Mouse (Mus musculus) limb, embryonic 15.5 days (tissue): Measurements from ENCODE around the gene Tmem167b. TPM values are rescaled to one million over a fixed set of nuclear protein-coding genes. Genes with fewer than 3 reads are reported as not detected.

Experiments used
- ATAC-seq: fragments of 200-750 bp; cut with Nextera tagmentation; 2 replicates; pipeline ENCODE4 v1.8.0; 2017; ENCODE audit warnings: low read depth, moderate TSS enrichment; ENCODE audit not compliant: insufficient number of reproducible peaks, low FRiP score, low TSS enrichment
- H3K27ac ChIP-seq: fragments of 300-500 bp; sonication (generic); 2 replicates; pipeline ENCODE4 v1.5.1; 2015; ENCODE audit warnings: moderate library complexity, mild to moderate bottlenecking, inconsistent platforms
- H3K27me3 ChIP-seq: fragments of 300-500 bp; sonication (generic); 2 replicates; pipeline ENCODE4 v1.6.1; 2015; ENCODE audit warnings: inconsistent platforms
- H3K36me3 ChIP-seq: fragments of 300-500 bp; sonication (generic); 2 replicates; pipeline ENCODE4 v1.6.1; 2015; ENCODE audit warnings: inconsistent platforms
- H3K4me1 ChIP-seq: fragments of 300-500 bp; sonication (generic); 2 replicates; pipeline ENCODE4 v1.6.1; 2015; ENCODE audit warnings: inconsistent platforms
- H3K4me2 ChIP-seq: fragments of 300-500 bp; sonication (generic); 2 replicates; pipeline ENCODE4 v1.6.1; 2015; ENCODE audit warnings: mild to moderate bottlenecking, inconsistent platforms
- H3K4me3 ChIP-seq: fragments of 300-500 bp; sonication (generic); 2 replicates; pipeline ENCODE4 v1.5.1; 2015; ENCODE audit warnings: mild to moderate bottlenecking, inconsistent platforms
- H3K9ac ChIP-seq: fragments of 300-500 bp; sonication (generic); 2 replicates; pipeline ENCODE4 v1.6.1; 2015; ENCODE audit warnings: inconsistent platforms
- H3K9me3 ChIP-seq: fragments of 300-500 bp; sonication (generic); 2 replicates; pipeline ENCODE4 v1.6.1; 2016; ENCODE audit warnings: inconsistent platforms
- WGBS: fragments of 180-500 bp; shearing (Covaris S2); methylation state at CpG from one replicate; pipeline ENCODE4 v1.1.7; 2015; 5-methylcytosine and 5-hydroxymethylcytosine counted together
- polyA plus RNA-seq: library from polyadenylated mRNA; unstranded; fragments of >200 nt; fragmentation: Nextera tagmentation; extraction: Ambion mirVana; gene quantifications from 2 replicates; pipeline ENCODE4 v1.2.1, GENCODE M21; 2015

Gene Tmem167b
- polyA plus RNA-seq, 1 experiment from 2014 or later: 53.4 TPM

GRCm38 (mm10) chr3:108533951-108534350, 28.3 kb downstream of the Tmem167b start, which contains the start of gene 1700013F07Rik:
1700013F07Rik (plus strand) TSS chr3:108534150.
- no peak within 1 kb of the TSS for H3K4me3 ChIP-seq
- 90% methylated on average over 6 of the region's 6 CpGs for WGBS
- H3K4me2 ChIP-seq: no peak within 1 kb of the TSS
- H3K36me3 ChIP-seq: no peaks in the 10 kb centered on the region
- peaks cover 20% of the 10 kb centered on the region for H3K27me3 ChIP-seq
- ATAC-seq: no peak
- H3K9ac ChIP-seq: no peak within 1 kb of the TSS
- H3K27ac ChIP-seq: no peak within 1 kb of the TSS
- no peaks in the 10 kb centered on the region for H3K9me3 ChIP-seq
- H3K4me1 ChIP-seq: peaks cover 20% of the 10 kb centered on the region

DNA sequence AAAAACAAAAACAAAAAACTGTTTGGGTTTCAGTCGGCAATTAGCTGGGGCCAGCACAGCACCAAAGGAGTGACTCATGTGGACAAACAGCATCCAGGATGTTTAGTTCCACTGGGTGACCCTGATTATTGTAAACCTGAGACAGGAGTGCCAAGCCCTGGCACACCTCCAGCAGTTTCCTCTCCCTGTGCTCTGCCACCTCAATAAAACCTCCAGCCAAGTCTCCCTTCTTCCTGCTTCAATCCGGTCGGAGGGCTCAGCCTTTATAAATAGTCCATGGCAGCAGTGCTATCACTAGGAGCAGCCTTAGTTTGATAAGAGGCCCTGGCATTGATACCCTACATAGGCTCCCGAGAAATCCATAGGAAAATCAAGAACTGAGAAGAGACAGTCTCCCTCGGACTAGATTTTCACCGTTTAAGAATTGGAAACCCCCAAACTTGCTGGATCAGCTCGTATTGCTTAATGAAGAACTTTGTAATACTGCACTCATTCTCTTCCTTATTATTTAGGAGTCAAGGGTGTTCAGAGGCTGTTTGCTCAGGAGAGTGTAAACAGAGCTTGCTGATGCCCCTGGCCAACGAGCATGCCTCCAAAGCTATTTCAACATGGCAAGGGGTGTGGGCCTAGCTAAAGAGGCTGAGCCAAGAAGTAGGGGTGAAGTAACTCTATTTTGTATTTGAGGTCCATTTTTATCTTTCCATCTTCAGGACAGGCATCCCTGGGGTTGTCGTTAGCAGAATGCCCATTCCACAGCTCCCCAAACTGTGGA, 29.0 kb downstream of the Tmem167b start:
- ATAC-seq: no peak

GRCm38 (mm10) chr3:108528489-108528888, 33.8 kb downstream of the Tmem167b start:
- H3K4me3 ChIP-seq: no peak overlapping the region
- no peak overlapping the region for H3K4me2 ChIP-seq
- no peaks in the 10 kb centered on the region for H3K27me3 ChIP-seq
- H3K9ac ChIP-seq: no peak overlapping the region
- ATAC-seq: no peak
- WGBS: 94% methylated on average over 8 of the region's 8 CpGs
- H3K36me3 ChIP-seq: no peaks in the 10 kb centered on the region
- no peaks in the 10 kb centered on the region for H3K9me3 ChIP-seq
- 0 out of 2 replicates have a peak, but pooled peaks cover 5% of the 10 kb centered on the region for H3K4me1 ChIP-seq
- H3K27ac ChIP-seq: no peak overlapping the region

More for the DNA sequence above, 29.0 kb downstream of the Tmem167b start:
- Histone ChIP-seq H3K9ac (no peak overlapping the region), H3K27me3 (peaks cover 20% of the 10 kb centered on the region), H3K4me3 (no peak overlapping the region), H3K4me2 (no peak overlapping the region), H3K9me3 (no peaks in the 10 kb centered on the region), H3K27ac (no peak overlapping the region), H3K4me1 (peaks cover 20% of the 10 kb centered on the region), H3K36me3 (no peaks in the 10 kb centered on the region)
- 59% methylated on average over 9 of the region's 9 CpGs for WGBS

DNA sequence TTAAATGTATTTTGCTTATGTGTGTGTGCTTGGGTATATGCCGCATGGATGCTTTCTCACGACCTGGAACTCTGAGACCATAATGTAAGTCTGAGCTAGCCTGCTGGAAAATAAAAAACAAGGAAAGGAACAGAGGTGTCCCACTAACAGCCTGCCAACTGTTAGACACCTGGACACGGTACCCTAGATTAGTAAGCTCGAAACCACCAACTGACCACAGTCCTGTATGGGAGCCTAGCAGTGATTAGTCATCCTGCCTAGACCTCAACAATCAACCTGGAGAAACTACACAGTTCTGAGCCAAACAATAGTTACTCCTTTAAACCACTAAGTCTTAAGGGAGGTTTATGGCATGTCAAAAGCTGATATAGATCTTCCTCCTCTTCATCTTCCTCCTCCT, 38.9 kb downstream of the Tmem167b start:
- no peaks in the 10 kb centered on the region for H3K36me3 ChIP-seq
- no peak overlapping the region for H3K4me3 ChIP-seq
- no peak overlapping the region for H3K4me2 ChIP-seq
- H3K27ac ChIP-seq: no peak overlapping the region
- no peak for ATAC-seq
- WGBS: 84% methylated on average over 4 of the region's 4 CpGs
- no peak overlapping the region for H3K9ac ChIP-seq
- H3K4me1 ChIP-seq: no peaks in the 10 kb centered on the region
- H3K9me3 ChIP-seq: no peaks in the 10 kb centered on the region
- H3K27me3 ChIP-seq: no peaks in the 10 kb centered on the region

GRCm38 (mm10) chr3:108518276-108518675, 44.0 kb downstream of the Tmem167b start:
- H3K27ac ChIP-seq: no peak overlapping the region
- H3K4me1 ChIP-seq: no peaks in the 10 kb centered on the region
- no peak for ATAC-seq
- no peaks in the 10 kb centered on the region for H3K36me3 ChIP-seq
- H3K4me2 ChIP-seq: no peak overlapping the region
- no peaks in the 10 kb centered on the region for H3K27me3 ChIP-seq
- no peak overlapping the region for H3K9ac ChIP-seq
- no peaks in the 10 kb centered on the region for H3K9me3 ChIP-seq
- 57% methylated on average over 4 of the region's 4 CpGs for WGBS
- no peak overlapping the region for H3K4me3 ChIP-seq

DNA sequence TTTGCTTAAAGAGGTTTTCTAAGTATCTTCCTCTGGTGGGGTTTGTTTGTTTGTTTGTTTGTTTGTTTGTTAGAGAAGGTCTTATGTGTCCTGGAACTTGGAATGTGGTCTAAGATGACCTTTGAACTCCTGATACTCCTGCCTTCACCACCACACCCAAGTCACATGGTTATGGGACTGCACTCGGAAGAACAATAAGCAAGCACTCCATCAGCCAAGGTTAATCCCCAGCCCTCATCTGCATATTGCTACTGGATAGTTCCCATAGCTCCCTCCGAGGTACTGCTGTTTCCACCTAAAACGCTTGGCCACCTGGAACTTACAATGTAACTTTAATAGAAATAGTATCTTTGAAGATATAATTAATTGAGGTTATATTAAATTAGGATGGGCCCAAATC, 48.8 kb downstream of the Tmem167b start:
- Histone ChIP-seq H3K27me3 (no peaks in the 10 kb centered on the region), H3K9me3 (no peaks in the 10 kb centered on the region), H3K27ac (no peak overlapping the region), H3K9ac (no peak overlapping the region), H3K36me3 (no peaks in the 10 kb centered on the region), H3K4me2 (no peak overlapping the region), H3K4me1 (peaks cover 15% of the 10 kb centered on the region), H3K4me3 (no peak overlapping the region)
- WGBS: 70% methylated on average over 3 of the region's 3 CpGs
- ATAC-seq: no peak

DNA sequence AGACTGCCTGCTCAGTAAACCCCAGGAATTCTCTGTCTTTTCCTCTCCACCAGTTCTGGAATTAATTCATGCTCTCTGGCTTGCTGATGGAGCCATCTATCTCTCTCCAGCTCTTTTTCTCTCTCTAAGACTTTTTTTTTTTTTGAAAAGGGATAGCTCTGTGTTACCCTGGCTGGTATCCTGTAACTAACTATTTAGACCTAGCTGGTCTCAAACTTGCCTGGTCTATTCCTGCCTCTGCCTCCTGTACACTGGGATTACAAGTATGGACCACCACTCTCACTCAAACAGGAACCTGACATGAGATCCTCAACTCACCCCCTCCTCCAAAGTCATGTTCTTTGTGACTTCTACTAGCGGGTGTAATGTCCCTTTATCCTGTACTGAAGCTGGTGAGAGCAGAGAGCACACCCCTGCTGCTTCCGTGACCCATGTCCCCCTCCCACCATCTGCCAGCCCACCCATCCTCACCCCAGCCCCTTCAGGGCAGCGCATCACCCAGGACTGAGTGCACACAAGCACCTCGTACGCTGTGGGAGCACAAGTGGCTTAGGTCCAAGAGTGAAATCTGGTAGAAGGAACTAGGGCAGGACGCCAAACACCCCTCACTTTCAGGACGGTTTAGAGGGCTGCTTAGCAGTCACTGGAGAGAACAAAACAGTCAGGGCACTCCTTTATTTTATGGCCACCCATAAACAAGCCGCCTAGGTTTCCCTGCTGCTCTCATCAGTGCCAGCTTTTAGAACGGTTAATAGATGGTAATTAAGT, 51.4 kb downstream of the Tmem167b start:
- no peak for ATAC-seq
- Histone ChIP-seq H3K4me3 (no peak overlapping the region), H3K36me3 (no peaks in the 10 kb centered on the region), H3K9ac (no peak overlapping the region), H3K4me2 (0 out of 2 replicates have a peak overlapping the region, but pooled peaks have one; percentile 24), H3K4me1 (peaks cover 15% of the 10 kb centered on the region), H3K9me3 (no peaks in the 10 kb centered on the region), H3K27ac (no peak overlapping the region), H3K27me3 (no peaks in the 10 kb centered on the region)
- WGBS: 10% methylated on average over 9 of the region's 9 CpGs

GRCm38 (mm10) chr3:108510156-108510555, 52.1 kb downstream of the Tmem167b start:
- Histone ChIP-seq H3K4me2 (no peak overlapping the region), H3K9ac (no peak overlapping the region), H3K4me1 (peaks cover 15% of the 10 kb centered on the region), H3K9me3 (no peaks in the 10 kb centered on the region), H3K27me3 (no peaks in the 10 kb centered on the region; the same call in 1 of the 2 replicates), H3K4me3 (no peak overlapping the region), H3K27ac (no peak overlapping the region), H3K36me3 (no peaks in the 10 kb centered on the region)
- WGBS: 55% methylated on average over 2 of the region's 2 CpGs
- no peak for ATAC-seq

DNA sequence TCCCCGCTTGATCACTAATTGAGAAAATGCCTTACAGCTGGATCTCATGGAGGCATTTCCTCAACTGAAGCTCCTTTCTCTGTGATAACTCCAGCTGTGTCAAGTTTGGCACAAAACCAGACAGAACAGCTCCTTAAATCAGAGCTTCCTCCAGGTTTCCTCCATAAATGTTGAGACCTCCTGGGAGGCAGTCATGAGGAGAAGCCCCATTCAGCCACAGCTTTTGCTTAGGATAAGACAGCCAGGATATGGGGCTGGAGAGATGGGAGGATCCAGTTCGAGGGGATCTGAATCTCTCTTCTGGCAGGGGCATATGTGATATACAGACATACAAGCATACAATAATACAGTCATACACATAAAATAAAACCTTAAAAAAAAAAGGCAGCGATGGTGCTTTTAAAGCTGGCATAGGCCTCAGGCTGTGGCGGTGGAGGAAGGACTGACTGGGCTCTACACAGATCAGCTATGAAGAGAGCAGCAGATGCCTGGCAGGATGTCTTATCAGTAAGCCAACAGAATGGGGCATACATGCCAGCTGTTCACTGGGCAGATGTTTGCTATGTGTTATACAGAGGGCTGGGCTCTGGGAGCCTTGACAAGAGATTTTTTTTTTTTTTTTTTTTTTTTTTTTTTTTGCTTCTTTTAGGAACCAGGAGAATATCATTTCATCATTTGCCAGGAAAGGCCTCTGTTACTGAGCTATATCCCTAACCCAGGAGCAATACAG, 53.4 kb downstream of the Tmem167b start:
- WGBS: 42% methylated on average over 4 of the region's 4 CpGs
- H3K27ac ChIP-seq: peak overlapping the region; percentile 50; the same call in 1 of the 2 replicates

More for the DNA sequence above, 53.4 kb downstream of the Tmem167b start:
- Histone ChIP-seq H3K4me1 (peaks cover 15% of the 10 kb centered on the region), H3K36me3 (no peaks in the 10 kb centered on the region), H3K4me3 (no peak overlapping the region), H3K4me2 (no peak overlapping the region), H3K9me3 (no peaks in the 10 kb centered on the region), H3K9ac (no peak overlapping the region), H3K27me3 (no peaks in the 10 kb centered on the region; the same call in 1 of the 2 replicates)
- ATAC-seq: no peak
